Mouse (Mus musculus) heart, postnatal 14 days (tissue): Measurements from ENCODE around the gene Grm1. TPM values are rescaled to one million over a fixed set of nuclear protein-coding genes. Genes with fewer than 3 reads are reported as not detected.
A peak's percentile ranks its signal among the peaks of the same experiment; 100 is the strongest.

Experiments used
- DNase-seq, 2 experiments: peaks; one replicate each; pipeline ENCODE4 v3.0.0; 2021 to 2022
- intact Hi-C: fragments of 180-260 bp; cut with DNase I; formaldehyde crosslinking; loops from one replicate; pipeline ENCODE4 v1.15.1; 2025
- total RNA-seq, 2 experiments: library from RNA; stranded (reverse); gene quantifications; 2 replicates each; pipeline ENCODE4 v1.2.3; 2021

Gene Grm1
- total RNA-seq, 2 experiments from 2014 or later = 3.4 to 4.3 TPM

DNA sequence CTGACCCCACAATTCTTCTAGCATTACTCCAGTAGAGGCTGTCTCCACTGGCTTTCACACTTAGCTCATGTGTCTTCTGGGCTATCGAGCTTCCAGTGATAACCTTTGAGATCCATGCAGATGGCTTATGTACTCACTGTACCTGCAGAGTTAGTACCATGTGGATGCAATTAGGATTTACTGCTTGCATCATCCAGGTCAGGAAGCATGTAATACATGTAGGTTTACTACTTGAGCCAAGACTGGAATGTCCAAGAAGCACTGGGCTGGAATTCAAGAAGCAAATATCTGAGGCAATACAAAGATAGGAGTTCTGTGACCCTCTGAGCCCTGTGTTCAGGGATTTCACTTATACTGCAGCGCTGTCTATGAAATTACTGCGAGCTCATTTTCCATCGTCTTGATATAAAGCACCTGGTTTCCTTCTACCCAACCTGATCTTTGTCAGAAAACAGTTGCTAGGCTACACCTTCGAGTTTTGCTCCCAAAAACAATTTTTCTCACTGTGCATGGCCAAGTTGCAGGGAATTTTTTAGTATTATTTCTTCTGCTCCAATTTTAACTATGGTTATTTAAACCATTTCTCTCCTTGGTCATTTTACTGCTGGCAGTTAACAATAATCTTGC, 237.0 kb downstream of the Grm1 start:
- no peak for DNase-seq
- intact Hi-C loops = no loop called here

DNA sequence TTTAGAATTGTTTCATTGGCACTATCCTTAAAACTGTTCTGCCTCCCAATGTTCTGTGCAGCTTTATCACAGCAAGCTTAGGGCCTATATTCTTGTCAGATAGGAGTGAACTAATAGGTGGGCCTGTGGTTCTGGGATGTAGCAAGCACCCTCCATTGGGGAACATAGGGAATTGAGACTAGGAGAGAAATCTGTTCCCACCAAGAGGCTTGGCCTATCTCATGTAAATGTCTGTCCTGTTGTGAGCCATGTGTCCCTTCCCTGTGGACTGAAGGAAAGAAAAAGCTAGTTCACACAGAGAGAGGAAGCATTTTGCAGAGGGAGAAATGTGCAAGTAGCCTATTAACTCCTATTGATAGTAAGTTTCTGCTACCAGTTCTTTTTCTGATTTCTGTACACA, 246.8 kb downstream of the Grm1 start:
- intact Hi-C loops = no loop called here
- no peak for DNase-seq

DNA sequence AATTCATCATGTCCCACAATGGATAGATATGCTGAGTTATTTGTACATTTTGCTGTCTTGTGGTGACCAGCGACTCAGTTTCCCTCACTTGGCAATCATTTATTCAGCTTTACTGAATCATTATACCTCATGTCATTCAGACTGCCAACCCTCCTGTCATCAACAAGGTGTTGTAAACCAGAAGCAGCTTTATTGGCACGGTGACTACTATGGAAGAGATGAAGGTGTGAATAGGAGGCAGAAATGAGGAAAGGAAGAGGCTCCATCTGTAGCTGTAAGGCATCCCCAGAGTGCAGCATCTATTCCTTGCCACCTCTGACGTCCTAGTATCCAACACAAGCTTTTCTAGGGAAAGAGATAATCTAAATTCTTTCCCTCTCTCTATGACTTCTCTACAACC, 247.3 kb downstream of the Grm1 start:
- intact Hi-C loops = no loop called here
- no peak for DNase-seq

DNA sequence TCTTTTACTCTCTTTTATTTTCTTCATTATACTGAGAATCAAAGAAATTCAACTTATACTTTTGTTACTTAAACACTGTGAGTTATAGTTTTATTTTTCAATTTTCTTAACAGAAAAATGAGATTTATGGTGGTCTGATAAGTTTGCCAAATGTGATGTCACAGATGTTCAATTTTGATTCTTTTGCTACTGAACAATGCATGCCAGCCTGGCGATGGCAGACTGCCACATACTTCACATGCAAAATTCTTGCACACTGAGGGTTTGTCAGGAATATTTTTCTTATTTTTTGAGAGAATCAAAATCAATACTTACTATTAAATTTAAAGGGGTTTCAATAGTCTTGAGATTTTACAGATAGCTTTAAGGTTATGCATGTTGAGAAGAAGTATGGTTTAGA, 251.0 kb downstream of the Grm1 start:
- intact Hi-C loops = no loop called here
- DNase-seq = no peak

DNA sequence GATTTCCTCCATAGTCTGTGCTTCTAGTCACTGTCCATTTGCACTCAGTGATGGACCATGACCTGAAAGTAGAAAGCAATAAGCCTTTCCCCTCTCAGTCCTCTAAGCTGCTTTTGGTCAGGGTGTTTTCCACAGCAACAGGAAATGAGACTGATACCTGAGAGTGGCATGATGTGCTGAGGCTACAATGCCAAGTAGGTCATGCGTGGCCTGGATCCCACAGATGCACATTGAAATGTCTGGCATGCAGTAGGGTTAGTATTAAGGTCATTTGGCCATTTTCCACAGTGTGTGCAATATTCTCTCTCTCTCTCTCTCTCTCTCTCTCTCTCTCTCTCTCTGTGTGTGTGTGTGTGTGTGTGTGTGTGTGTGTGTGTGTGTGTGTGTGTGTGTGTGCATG, 254.8 kb downstream of the Grm1 start:
- intact Hi-C loops = no loop called here
- no peak for DNase-seq

DNA sequence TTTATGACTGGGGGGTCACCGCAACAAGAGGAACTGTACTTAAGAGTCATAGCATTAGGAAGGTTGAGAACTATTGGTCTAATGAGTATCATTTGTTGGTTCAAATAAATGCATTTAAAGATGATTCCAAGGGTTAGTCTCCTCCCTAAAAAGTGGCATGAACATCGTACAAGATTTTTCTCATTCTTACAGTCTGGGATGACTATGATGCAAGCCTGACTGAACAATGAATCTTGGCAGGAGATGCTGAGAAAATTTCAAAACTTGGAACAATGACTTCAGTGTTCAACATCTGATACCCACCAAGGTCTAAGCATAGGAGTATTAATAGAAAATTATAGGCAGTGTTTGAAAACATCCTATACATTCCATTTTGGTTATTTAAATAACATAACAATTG, 264.1 kb downstream of the Grm1 start:
- intact Hi-C loops = no loop called here
- DNase-seq = no peak

DNA sequence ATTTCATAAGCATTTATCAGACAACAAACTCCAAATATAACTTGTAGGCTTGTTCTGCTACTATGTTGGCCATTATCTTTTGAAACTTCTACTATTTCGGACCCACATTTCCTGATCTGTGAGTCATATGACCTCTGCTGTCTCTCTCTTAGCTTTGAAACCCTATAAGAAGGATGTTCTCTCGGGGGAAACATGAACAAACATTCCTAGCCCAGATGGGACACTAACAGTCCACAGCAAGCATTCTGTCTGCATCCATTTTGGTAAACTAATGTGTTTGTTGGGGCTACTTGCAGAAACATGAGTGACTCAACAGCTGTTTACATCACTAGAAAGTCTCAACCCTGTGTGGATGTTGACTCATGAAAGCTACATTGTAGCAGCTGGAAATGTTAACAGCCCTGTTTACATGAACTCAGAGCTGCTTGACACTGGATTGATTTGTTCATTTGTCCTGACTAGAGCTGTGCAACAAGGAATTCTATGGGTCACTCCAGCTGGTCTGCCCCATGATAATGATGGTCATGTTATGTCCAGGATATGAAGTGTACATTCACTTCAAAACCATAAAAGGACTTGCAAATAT, 267.4 kb downstream of the Grm1 start:
- DNase-seq = no peak
- intact Hi-C loops = no loop called here

DNA sequence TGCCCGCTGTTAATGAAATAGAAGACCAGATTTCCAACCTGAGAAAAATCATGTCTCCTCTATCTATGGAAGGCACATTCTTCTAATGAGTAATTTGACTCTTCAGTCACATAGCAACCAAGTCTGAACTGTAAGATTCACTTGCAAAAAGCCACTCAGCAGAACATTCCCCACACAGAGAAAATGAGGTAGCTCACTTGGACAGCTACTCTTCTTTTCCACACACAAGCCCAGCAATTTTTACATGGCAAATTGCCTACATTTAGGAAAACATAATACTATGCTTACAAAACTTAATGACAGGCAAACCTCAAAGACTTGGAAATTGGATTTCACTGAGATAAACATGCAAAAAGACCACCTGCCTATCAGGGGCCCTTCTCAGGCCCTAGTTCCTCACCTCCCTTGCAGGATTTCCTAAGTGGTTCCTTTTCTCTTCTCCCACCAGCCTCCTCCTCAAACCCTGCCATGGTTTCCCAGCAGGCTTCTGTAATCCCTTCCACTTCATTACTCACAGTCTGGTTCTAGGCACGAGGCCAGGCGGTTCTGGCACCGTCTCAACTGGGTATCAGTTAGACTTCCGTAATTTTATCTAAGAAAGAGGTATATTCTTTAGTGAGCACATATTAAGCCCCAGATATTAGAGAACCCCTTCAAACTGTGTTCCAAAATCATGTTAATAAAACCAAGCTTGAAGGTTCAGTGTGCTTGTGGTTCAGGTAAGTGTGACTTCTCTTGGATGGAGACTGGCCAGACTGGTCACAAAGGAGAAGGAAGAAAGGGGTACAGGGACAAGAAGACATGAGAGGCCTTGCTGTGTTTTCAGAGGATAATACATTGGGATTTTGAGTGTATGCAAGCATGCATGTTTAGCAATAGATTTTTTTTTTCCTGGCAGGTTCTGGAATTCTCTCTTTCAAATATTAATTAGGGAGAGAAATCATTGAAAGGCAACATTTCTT, 269.1 kb downstream of the Grm1 start:
- intact Hi-C loops = no loop called here
- DNase-seq = peak; percentile 9 to 37

DNA sequence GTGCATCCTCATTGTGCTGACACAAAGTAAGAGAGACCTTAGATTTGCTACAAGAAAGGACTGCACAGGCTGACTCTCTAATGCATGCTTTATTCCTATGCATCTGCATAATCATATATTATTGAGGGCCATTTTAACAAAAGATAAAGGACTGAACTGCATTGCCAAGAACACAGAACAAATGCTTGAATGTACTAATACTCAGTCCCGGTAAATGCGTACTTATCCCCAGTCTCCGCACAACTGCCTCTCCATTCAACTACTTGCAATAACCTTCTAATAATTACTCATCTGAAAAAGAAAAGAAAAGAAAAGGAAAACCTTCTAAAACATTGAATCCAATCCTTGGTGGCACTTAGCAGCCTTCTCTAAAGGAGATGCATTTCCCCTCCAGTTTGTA, 272.4 kb downstream of the Grm1 start:
- intact Hi-C loops = no loop called here
- DNase-seq = no peak

DNA sequence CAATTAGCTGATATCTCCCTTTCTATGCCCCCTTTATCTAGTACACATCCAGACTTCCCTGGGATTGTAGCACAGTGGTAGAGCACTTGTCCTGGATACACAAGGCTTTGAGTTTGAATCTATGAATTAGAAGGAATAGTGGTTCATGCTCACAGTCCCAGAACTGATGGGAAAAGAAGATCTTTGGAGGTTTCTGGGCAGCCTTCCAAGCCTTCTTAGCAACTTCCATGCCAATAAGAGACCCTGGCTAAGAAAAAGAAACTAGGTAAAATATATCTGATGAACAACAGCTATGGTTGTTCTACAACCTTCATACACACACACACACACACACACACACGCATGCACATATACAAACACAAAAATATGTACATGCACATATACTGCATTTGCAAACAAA, 286.8 kb downstream of the Grm1 start:
- DNase-seq = no peak
- intact Hi-C loops = no loop called here

DNA sequence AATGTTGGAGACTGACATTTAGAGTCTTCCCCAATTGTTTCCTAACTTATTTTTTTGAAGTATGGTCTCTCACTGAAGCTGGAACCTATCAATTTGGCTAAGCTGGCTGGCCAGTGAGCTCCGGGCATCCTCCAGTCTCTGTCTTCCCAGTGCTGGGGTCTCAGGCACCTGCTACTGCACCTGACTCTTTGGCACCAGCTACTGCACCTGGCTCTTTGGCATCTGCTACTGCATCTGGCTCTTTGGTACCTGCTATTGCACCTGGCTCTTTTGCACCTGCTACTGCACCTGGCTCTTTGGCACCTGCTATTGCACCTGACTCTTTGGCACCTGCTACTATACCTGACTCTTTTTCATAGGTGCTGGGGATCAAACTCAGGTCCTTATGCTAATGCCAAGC, 291.7 kb downstream of the Grm1 start:
- intact Hi-C loops = no loop called here
- no peak for DNase-seq

DNA sequence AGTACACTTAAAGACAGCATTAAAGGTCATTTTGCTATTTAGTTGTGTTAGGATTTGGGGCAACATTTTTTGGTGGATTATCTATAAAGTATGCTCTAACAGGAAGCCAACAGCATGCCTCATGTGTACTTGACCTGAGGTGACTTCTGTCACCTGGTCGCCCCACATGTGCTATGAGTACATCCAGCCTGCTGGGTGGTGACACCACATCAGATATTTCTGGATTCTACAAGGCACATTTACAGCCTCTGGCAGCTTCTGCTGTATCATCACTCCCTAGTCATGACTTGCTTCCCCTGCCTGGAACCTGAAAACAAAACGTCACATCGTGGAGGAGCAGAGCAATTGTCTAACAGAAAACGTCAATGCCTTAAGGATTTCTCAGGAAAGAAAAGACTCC, 292.2 kb downstream of the Grm1 start:
- DNase-seq = peak in 1 of 2 experiments; percentile 2
- intact Hi-C loops = no loop called here

DNA sequence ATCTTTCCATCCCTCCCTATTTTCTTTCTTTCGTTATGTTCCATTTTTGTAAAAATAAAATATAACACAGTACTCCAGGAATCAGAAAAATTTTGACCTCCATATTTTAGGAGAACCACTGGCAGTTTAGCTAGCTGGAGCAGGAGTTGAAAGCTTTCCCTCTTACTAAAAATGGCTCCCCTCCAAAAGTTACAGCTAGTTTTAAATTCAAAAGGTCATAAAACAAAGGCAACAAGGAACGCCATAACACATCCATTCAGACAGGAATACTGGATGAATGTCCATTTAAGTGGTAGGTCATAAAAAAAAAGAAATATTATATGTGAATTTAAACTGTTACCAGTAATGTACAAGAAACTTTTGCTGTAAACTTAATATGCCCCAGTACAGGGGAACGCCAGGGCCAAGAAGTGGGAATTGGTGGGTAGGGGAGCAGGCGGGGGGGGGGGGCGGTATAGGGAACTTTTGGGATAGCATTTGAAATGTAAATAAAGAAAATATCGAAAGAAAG, 294.2 kb downstream of the Grm1 start:
- no peak for DNase-seq
- intact Hi-C loops = no loop called here

DNA sequence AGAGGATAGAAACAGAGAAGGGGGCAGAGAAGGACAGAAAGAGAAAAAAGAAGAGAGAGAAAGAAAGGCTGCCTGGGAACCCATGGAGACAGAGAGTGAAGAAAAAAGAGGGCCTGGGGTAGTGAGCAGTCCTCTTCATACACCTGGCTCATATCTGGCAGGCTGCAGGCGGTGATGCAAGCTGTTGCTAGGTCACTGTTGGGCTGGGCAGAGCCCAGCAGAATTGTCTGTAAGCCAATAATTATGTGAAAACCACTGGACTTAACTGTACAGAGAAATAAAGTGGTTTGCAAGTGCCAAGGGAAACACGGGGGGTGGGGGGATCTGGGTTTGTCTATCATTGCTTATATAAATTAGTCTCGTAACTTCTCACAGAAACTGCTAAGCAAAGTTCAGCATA, 297.0 kb downstream of the Grm1 start:
- intact Hi-C loops = no loop called here
- DNase-seq = no peak

DNA sequence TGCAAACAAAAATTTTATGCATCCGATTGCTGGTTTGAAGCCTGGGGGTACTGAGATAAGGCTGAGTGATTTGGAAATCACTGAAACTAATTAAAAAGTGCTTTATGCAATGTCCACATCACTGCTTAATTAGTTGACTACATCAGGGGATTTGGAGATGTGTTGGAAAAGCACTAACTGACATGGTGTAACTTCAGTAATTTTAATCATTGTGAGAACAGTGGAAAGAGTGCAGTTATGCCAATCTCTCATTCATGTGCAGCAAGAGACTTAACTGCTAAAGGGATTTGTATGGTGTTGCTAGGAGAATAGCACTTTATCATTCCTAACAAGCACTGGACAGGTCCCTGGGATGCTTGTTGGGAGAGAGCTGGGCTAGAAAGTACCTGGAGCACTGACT, 307.3 kb downstream of the Grm1 start:
- DNase-seq = no peak
- intact Hi-C loops = no loop called here

DNA sequence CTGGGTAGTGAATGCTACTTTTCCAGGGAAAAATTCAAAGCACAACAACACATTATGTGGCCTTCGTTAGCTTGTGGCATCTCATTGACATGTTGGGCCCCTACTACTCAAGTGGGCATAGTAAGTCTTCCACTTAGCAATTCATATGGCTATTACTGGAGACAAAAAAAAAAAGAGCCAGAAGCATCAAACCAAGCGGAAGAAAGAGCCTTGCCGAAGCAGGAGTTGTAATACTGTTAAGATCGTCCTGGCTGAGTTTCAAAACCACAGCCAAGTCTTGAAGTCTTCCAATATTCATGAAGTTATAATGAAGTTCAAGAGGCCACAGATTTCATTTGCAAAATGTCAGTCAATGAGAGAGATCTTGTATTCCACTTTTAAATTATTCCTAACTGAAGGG, 319.1 kb downstream of the Grm1 start:
- intact Hi-C loops = no loop called here
- no peak for DNase-seq

DNA sequence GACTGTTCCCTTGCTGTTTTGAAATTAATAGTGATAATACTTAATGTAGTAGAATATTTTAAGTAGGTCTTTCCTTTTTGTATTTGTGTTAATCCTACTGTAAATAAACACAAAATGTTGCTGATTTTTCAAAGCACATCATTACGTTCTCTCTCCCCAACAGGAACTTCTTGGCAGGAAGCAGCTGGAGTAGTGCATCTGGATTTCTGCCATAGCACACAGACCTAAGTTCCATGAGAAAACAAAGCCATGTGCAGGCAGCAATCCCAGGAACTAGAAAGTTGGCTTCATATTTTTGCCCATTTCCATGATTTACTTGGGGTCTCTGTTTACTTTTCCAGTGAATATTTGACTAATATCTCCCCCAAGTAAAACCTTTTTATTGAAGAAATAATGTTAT, 320.9 kb downstream of the Grm1 start:
- intact Hi-C loops = no loop called here

DNA sequence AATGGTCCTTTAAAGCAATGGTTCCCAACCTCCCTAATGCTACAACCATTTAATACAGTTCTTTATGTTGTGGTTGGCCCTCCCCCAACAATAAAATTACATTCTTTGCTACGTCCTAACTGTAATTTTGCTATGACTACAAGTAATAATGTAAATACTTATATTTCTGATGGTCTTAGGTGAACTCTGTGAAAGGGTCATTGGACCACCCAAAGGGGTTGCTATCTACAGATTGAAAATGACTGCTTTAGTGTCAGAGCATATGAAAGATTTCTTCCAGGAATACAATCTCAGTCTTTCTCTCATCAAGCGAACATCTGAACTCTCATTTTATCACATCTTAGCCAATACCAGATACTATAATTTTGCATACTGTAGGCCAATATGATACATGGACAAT, 321.4 kb downstream of the Grm1 start:
- intact Hi-C loops = no loop called here

More for the DNA sequence above, 320.9 kb downstream of the Grm1 start:
- peak; percentile 5 to 29 for DNase-seq

DNA sequence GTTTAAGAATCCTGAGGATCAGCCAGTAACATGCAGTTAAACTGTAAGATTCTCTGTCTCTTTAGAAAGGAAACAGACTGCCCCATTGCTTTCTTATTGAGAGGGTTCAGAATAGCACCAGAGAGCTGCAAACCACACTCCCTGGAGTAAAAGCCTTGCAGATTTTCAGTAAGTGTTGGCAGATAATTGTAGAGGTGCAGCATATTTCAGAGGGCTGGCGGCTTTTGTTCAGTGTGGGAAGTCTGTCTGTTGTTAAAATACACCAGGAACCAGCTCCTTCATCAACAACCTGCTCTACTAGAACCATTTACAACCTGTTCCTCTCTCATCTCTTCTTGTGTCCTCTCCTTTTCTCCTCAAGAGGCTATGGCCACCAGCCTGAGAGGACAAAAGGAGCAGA, 331.1 kb downstream of the Grm1 start:
- no peak for DNase-seq
- intact Hi-C loops = no loop called here

More for the DNA sequence above, 321.4 kb downstream of the Grm1 start:
- no peak for DNase-seq

DNA sequence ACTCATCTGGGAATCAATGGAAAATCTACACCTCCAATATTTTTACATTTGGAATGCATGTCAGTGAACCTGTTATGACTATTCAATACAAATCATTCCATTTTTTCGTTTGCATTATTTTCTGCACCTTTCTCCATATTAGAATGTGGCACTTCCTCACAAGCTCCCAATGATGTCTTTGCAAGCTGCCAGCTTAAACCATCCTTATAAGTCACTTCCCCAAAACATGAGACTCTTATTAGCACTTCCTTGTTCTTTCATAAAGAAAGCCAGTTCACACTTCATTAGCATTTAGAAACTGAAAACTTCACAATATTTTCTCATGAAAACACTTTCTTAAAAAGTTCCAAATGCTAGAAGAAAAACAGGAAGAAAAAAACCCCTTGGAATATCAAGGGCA, 338.1 kb downstream of the Grm1 start:
- intact Hi-C loops = no loop called here
- no peak for DNase-seq

DNA sequence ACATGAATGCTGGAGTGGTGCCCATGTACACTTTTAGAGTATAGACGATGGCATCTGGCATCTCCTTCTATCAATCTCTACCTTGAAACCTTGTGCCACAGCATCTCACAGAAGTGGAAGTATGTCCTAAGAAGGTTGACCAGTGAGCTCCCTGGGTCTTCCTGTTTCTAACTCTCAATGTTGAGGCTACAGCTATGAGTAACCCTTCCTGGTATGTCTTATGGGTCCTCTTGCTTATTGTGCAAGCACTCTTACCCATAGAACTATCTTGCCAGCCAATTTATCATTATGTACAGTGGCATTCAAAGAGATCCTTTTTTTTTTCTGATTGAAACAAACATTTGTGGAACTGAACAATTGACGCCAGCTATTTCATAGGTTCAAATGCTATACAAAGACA, 340.0 kb downstream of the Grm1 start:
- intact Hi-C loops = no loop called here

DNA sequence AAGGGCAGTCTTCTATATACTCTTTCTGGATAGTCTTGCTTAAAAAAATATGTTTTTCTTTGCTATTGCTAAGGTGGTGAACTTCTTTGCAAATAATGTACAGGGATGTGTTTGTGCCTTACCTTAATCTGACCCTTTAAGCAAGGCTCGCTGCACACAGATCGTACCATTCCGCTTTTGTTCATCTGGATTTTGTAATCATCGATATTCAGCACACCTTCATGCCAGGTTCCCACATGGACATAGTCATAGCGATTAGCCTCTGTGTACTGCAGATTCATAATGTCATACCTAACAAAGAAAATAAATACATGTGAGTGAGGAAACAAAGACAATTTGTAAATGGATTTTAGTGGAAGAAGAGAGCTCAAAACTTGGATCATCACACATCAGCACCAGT, 340.8 kb downstream of the Grm1 start:
- intact Hi-C loops = no loop called here
- no peak for DNase-seq

More for the DNA sequence above, 340.0 kb downstream of the Grm1 start:
- no peak for DNase-seq
